Mouse (Mus musculus) spleen, adult 18-20 months (tissue): ENCODE data around the gene Cmtm1.
A peak's percentile ranks its signal among the peaks of the same experiment; 100 is the strongest.
"Not testable (repeated sequence)": the region's sequence is repeated elsewhere in the genome, so short reads cannot be mapped to it uniquely, and the experiment has no call there.

Experiments
- DNase-seq, 2 experiments: peaks; one replicate each; pipeline ENCODE4 v3.0.0; 2022; ENCODE audit warnings: mixed read lengths in 2 of 2

Gene Cmtm1

GRCm38 (mm10) chr8:104313311-104313710 lies 3.4 kb upstream of the Cmtm1 start:
- no peak for DNase-seq

- DNase-seq: not testable (repeated sequence)
Observed at GRCm38 (mm10) chr8:104312023-104312422, 2.1 kb upstream of the Cmtm1 start.

- not testable (repeated sequence) for DNase-seq
Observed at GRCm38 (mm10) chr8:104308341-104308740, 1.6 kb downstream of the Cmtm1 start.

- no peak for DNase-seq
Observed at GRCm38 (mm10) chr8:104304962-104305361, 5.0 kb downstream of the Cmtm1 start.

- DNase-seq: not testable (repeated sequence)
Observed at GRCm38 (mm10) chr8:104302536-104302935, 7.4 kb downstream of the Cmtm1 start.

- not testable (repeated sequence) for DNase-seq
Observed at GRCm38 (mm10) chr8:104301577-104301976, 8.4 kb downstream of the Cmtm1 start.

- no peak for DNase-seq
Observed at GRCm38 (mm10) chr8:104294396-104294795, 15.5 kb downstream of the Cmtm1 start.

- not testable (repeated sequence) for DNase-seq
Observed at GRCm38 (mm10) chr8:104293081-104293480, 16.9 kb downstream of the Cmtm1 start, which contains the start of gene Cmtm2a. Gene Cmtm2a, minus strand, starts transcription at chr8:104293181.

- no peak for DNase-seq
Observed at GRCm38 (mm10) chr8:104268937-104269440, 41.0 kb downstream of the Cmtm1 start.

- DNase-seq: no peak
Observed at GRCm38 (mm10) chr8:104268368-104268767, 41.6 kb downstream of the Cmtm1 start.

GRCm38 (mm10) chr8:104264271-104264935 lies 45.5 kb downstream of the Cmtm1 start:
- DNase-seq: not testable (repeated sequence)

- not testable (repeated sequence) for DNase-seq
Observed at GRCm38 (mm10) chr8:104261802-104262201, 48.1 kb downstream of the Cmtm1 start.

- peak in 1 of 2 experiments; percentile 57 for DNase-seq
Observed at GRCm38 (mm10) chr8:104253016-104253415, 56.9 kb downstream of the Cmtm1 start.

GRCm38 (mm10) chr8:104251461-104251860 lies 58.5 kb downstream of the Cmtm1 start:
- no peak for DNase-seq

- DNase-seq: peak; percentile 79 to 89
Observed at GRCm38 (mm10) chr8:104250439-104251367, 59.2 kb downstream of the Cmtm1 start, which contains the start of gene Cklf. Gene Cklf, plus strand, starts transcription at chr8:104250861.

- no peak for DNase-seq
Observed at GRCm38 (mm10) chr8:104249442-104249996, 60.4 kb downstream of the Cmtm1 start.

GRCm38 (mm10) chr8:104248276-104248675 lies 61.7 kb downstream of the Cmtm1 start, which contains the start of gene Tk2:
Gene Tk2, minus strand, starts transcription at chr8:104248558.
- DNase-seq: peak; percentile 74 to 77

GRCm38 (mm10) chr8:104247908-104248275 lies 62.1 kb downstream of the Cmtm1 start:
- DNase-seq: peak in 1 of 2 experiments; percentile 35

GRCm38 (mm10) chr8:104247054-104247907 lies 62.7 kb downstream of the Cmtm1 start:
- DNase-seq: peak; percentile 81 to 84

- DNase-seq: no peak
Observed at GRCm38 (mm10) chr8:104246621-104247020, 63.3 kb downstream of the Cmtm1 start.
